Mouse (Mus musculus) hindbrain, embryonic 14.5 days (tissue): Measurements from ENCODE around the gene Sox3. TPM values are rescaled to one million over a fixed set of nuclear protein-coding genes. Genes with fewer than 3 reads are reported as not detected.

Experiments
- ATAC-seq: fragments of 200-750 bp; cut with Nextera tagmentation; 2 replicates; pipeline ENCODE4 v1.8.0; 2017; ENCODE audit warnings: moderate number of reproducible peaks, mild to moderate bottlenecking, moderate TSS enrichment, moderate library complexity; ENCODE audit not compliant: low FRiP score
- DNase-seq: peaks from one replicate; pipeline ENCODE4 v3.0.0-alpha.2; 2015; ENCODE audit warnings: low spot score
- H3K27ac ChIP-seq: fragments of 300-500 bp; sonication (generic); 2 replicates; pipeline ENCODE4 v1.5.1; 2014; ENCODE audit warnings: mild to moderate bottlenecking, moderate library complexity
- H3K27me3 ChIP-seq: fragments of 300-500 bp; sonication (generic); 2 replicates; pipeline ENCODE4 v1.6.1; 2014; ENCODE audit warnings: mild to moderate bottlenecking, low read length, mixed read lengths; ENCODE audit not compliant: control insufficient read depth, insufficient read depth
- H3K36me3 ChIP-seq: fragments of 300-500 bp; sonication (generic); replicated peaks from 2 replicates; pipeline ENCODE4 v1.6.1; 2014; ENCODE audit not compliant: control insufficient read depth, insufficient read depth
- H3K4me1 ChIP-seq: fragments of 300-500 bp; sonication (generic); replicated peaks from 2 replicates; pipeline ENCODE4 v1.6.1; 2014; ENCODE audit warnings: antibody characterized with exemption, low read length, mixed read lengths; ENCODE audit not compliant: control insufficient read depth, insufficient read depth
- H3K4me2 ChIP-seq: fragments of 300-500 bp; sonication (generic); replicated peaks from 2 replicates; pipeline ENCODE4 v1.6.1; 2014; ENCODE audit warnings: mild to moderate bottlenecking, moderate library complexity
- H3K4me3 ChIP-seq: fragments of 300-500 bp; sonication (generic); replicated peaks from 2 replicates; pipeline ENCODE4 v1.5.1; 2014; ENCODE audit warnings: mild to moderate bottlenecking, low read length
- H3K9ac ChIP-seq: fragments of 300-500 bp; sonication (generic); 2 replicates; pipeline ENCODE4 v1.6.1; 2014
- H3K9me3 ChIP-seq: fragments of 300-500 bp; sonication (generic); 2 replicates; pipeline ENCODE4 v1.6.1; 2016; ENCODE audit warnings: low read length; ENCODE audit not compliant: control insufficient read depth
- WGBS: fragments of 180-500 bp; shearing (Covaris S2); extraction: QIAGEN DNeasy Blood & Tissue Kit; methylation state at CpG from one replicate; pipeline ENCODE4 v1.1.7; 2014; 5-methylcytosine and 5-hydroxymethylcytosine counted together
- polyA plus RNA-seq: library from polyadenylated mRNA; unstranded; fragments of >200 nt; fragmentation: Nextera tagmentation; extraction: Ambion mirVana; gene quantifications from 2 replicates; pipeline ENCODE4 v1.2.1, GENCODE M21; 2014

The Sox3 gene
- polyA plus RNA-seq, 1 experiment from 2014 or later: 1.3 TPM

GRCm38 (mm10) chrX:60891329-60892095, 1.7 kb downstream of the Sox3 start:
- peak overlapping the region; percentile 58 for H3K9ac ChIP-seq
- H3K4me3 ChIP-seq: peak overlapping the region; percentile 48
- H3K27ac ChIP-seq: 0 out of 2 replicates have a peak overlapping the region, but pooled peaks have one; percentile 47
- H3K9me3 ChIP-seq: no peaks in the 10 kb centered on the region
- H3K4me2 ChIP-seq: peak overlapping the region; percentile 64
- peaks cover 22% of the 10 kb centered on the region for H3K27me3 ChIP-seq
- WGBS: 21% methylated on average over 38 of the region's 43 CpGs
- DNase-seq (no peak), ATAC-seq (no peak)
- no peaks in the 10 kb centered on the region for H3K4me1 ChIP-seq
- no peaks in the 10 kb centered on the region for H3K36me3 ChIP-seq

GRCm38 (mm10) chrX:60890651-60891050, 2.6 kb downstream of the Sox3 start:
- 14% methylated on average over 18 of the region's 18 CpGs for WGBS
- H3K4me3 ChIP-seq: peak overlapping the region; percentile 48
- H3K27ac ChIP-seq: no peak overlapping the region
- no peaks in the 10 kb centered on the region for H3K9me3 ChIP-seq
- ATAC-seq (no peak), DNase-seq (no peak)
- H3K4me1 ChIP-seq: no peaks in the 10 kb centered on the region
- peak overlapping the region; percentile 64 for H3K4me2 ChIP-seq
- no peaks in the 10 kb centered on the region for H3K36me3 ChIP-seq
- peaks cover 15% of the 10 kb centered on the region for H3K27me3 ChIP-seq
- no peak overlapping the region for H3K9ac ChIP-seq

- H3K27me3 ChIP-seq: peaks cover 13% of the 10 kb centered on the region
- DNase-seq (no peak), ATAC-seq (no peak)
- no peaks in the 10 kb centered on the region for H3K4me1 ChIP-seq
- H3K27ac ChIP-seq: no peak overlapping the region
- no peaks in the 10 kb centered on the region for H3K9me3 ChIP-seq
- H3K4me3 ChIP-seq: peak overlapping the region; percentile 48; the same call in 1 of the 2 replicates
- H3K4me2 ChIP-seq: peak overlapping the region; percentile 64
- H3K9ac ChIP-seq: no peak overlapping the region
- no peaks in the 10 kb centered on the region for H3K36me3 ChIP-seq
- 20% methylated on average over 17 of the region's 17 CpGs for WGBS
These were observed 3.2 kb downstream of the Sox3 start for GRCm38 (mm10) chrX:60889956-60890485.
